Comparison of ENCODE assay signal across 9 mouse cellular contexts in genomic region chr8:124196195-124196594, GRCm38 (mm10). TPM values are rescaled to one million over a fixed set of nuclear protein-coding genes. Genes with fewer than 3 reads are reported as not detected.
DNase-seq lines count a peak whose midpoint lies in the region; ATAC-seq and TF ChIP-seq lines count a peak whose summit lies in the region.
"Had no signal": no experiment of that assay in that cellular context is flagged by ENCODE, and none has a peak within 500 bp of the region (broad histone marks: within the 10 kb centered on the region; RNA-seq: fewer than 3 reads in every experiment).

No protein-coding gene starts in this region.

- H3K9me3 ChIP-seq in heart, embryonic 10.5 days: no peaks in the 10 kb centered on the region
- no peaks in the 10 kb centered on the region for H3K9me3 ChIP-seq in embryonic facial prominence, embryonic 15.5 days (replicated peaks)
- no peaks in the 10 kb centered on the region for H3K9me3 ChIP-seq in kidney, postnatal 0 days (replicated peaks; ENCODE audit: low read length)

- H3K9ac ChIP-seq in embryonic facial prominence, embryonic 15.5 days: no peak overlapping the region
- H3K9ac ChIP-seq in kidney, postnatal 0 days (ENCODE audit: low read depth, low read length): no peak overlapping the region

- ATAC-seq in embryonic facial prominence, embryonic 15.5 days (ENCODE audit: insufficient number of reproducible peaks, low FRiP score, low TSS enrichment, low read depth): peak; percentile 43; the same call in 1 of the 2 replicates
- no peak for ATAC-seq in kidney, postnatal 0 days (replicated peaks; ENCODE audit: low FRiP score, low read depth)

- peaks cover 84% of the 10 kb centered on the region for H3K27me3 ChIP-seq in heart, embryonic 10.5 days (ENCODE audit: insufficient read depth, poor library complexity, severe bottlenecking)
- no peaks in the 10 kb centered on the region for H3K27me3 ChIP-seq in embryonic facial prominence, embryonic 15.5 days
- no peaks in the 10 kb centered on the region for H3K27me3 ChIP-seq in kidney, postnatal 0 days (ENCODE audit: insufficient read depth, low read length)

- DNase-seq in heart, adult 11 months: peak; percentile 98
- DNase-seq in heart, embryonic 10.5 days (ENCODE audit: low spot score): no peak
- DNase-seq in kidney, postnatal 0 days (ENCODE audit: low spot score): peak; percentile 63
- peak; percentile 82 for DNase-seq in lung, postnatal 36 days
- DNase-seq in layer of hippocampus, postnatal 10 days (ENCODE audit: low spot score in 2 of 2): no peak
- no peak for DNase-seq in left cerebral cortex, postnatal 10 days (ENCODE audit: extremely low spot score in 1 of 2, low spot score in 2 of 2)
- DNase-seq in spleen, postnatal 4 days (ENCODE audit: low spot score in 2 of 2): no peak
- DNase-seq: left cerebral cortex, postnatal 4 days had no signal

- no peak overlapping the region for H3K4me2 ChIP-seq in embryonic facial prominence, embryonic 15.5 days (replicated peaks)
- no peak overlapping the region for H3K4me2 ChIP-seq in kidney, postnatal 0 days (ENCODE audit: low read length)

- H3K4me3 ChIP-seq in heart, embryonic 10.5 days: no peak overlapping the region
- no peak overlapping the region for H3K4me3 ChIP-seq in embryonic facial prominence, embryonic 15.5 days (replicated peaks)
- no peak overlapping the region for H3K4me3 ChIP-seq in kidney, postnatal 0 days (replicated peaks; ENCODE audit: low read depth, low read length)

- WGBS in heart, embryonic 10.5 days: 60% methylated on average over 5 of the region's 5 CpGs
- WGBS in embryonic facial prominence, embryonic 15.5 days: 6% methylated on average over 5 of the region's 5 CpGs
- 13% methylated on average over 5 of the region's 5 CpGs for WGBS in kidney, postnatal 0 days

- no peak overlapping the region for H3K27ac ChIP-seq in heart, embryonic 10.5 days
- no peak overlapping the region for H3K27ac ChIP-seq in embryonic facial prominence, embryonic 15.5 days (replicated peaks)
- H3K27ac ChIP-seq in kidney, postnatal 0 days: no peak overlapping the region

- TF ChIP-seq CTCF in kidney, postnatal 0 days (IDR thresholded peaks at IDR 0.05; ENCODE audit: low read depth): no peak

- intact Hi-C loops in left cerebral cortex, postnatal 10 days (cut with DNase I): no loop called here

- H3K4me1 ChIP-seq in heart, embryonic 10.5 days: peaks cover 11% of the 10 kb centered on the region; the same call in 1 of the 2 replicates
- H3K4me1 ChIP-seq in embryonic facial prominence, embryonic 15.5 days: peaks cover 22% of the 10 kb centered on the region
- peaks cover 6% of the 10 kb centered on the region; the same call in 1 of the 2 replicates for H3K4me1 ChIP-seq in kidney, postnatal 0 days (replicated peaks; ENCODE audit: insufficient read depth, low read length)

- H3K36me3 ChIP-seq in heart, embryonic 10.5 days: no peaks in the 10 kb centered on the region
- no peaks in the 10 kb centered on the region for H3K36me3 ChIP-seq in embryonic facial prominence, embryonic 15.5 days
- no peaks in the 10 kb centered on the region for H3K36me3 ChIP-seq in kidney, postnatal 0 days (ENCODE audit: insufficient read depth, low read length)

RNA-seq across cellular contexts. Expression of gene Galnt2, which starts 35.0 kb away (rescaled TPM):
- polyA plus RNA-seq in heart, embryonic 10.5 days (2016; fragmentation: Nextera tagmentation; extraction: Ambion mirVana): 44.7 and 59.3 TPM in 2 replicates
- polyA plus RNA-seq in embryonic facial prominence, embryonic 15.5 days (2015; fragmentation: Nextera tagmentation; extraction: Ambion mirVana): 40.0 and 51.5 TPM in 2 replicates
- polyA plus RNA-seq in kidney, postnatal 0 days (2015; fragmentation: Nextera tagmentation; extraction: Ambion mirVana): 60.3 and 60.6 TPM in 2 replicates
- 10 to 100 TPM; 66.7 to 67.9 TPM for total RNA-seq in layer of hippocampus, postnatal 10 days (2021)
- total RNA-seq in left cerebral cortex, postnatal 10 days (2021): 10 to 100 TPM; 86.0 to 91.2 TPM

Comparison
In these comparisons a context has a peak if more than half of its experiments do, and no peak if none do; other contexts are left out.
1. DNase-seq: peak in heart, adult 11 months (single experiment), kidney, postnatal 0 days (single experiment) and lung, postnatal 36 days (single experiment); none in heart, embryonic 10.5 days (single experiment), layer of hippocampus, postnatal 10 days (0 of 2), left cerebral cortex, postnatal 10 days (0 of 2) and spleen, postnatal 4 days (0 of 2).